Mouse (Mus musculus) layer of hippocampus, adult 2 months (tissue): Measurements from ENCODE around the gene Notch2. TPM values are rescaled to one million over a fixed set of nuclear protein-coding genes. Genes with fewer than 3 reads are reported as not detected.

Source experiments
- DNase-seq, 2 experiments: peaks; one replicate each; pipeline ENCODE4 v3.0.0; 2022; ENCODE audit warnings: low spot score in 2 of 2
- H3K27ac ChIP-seq: fragments of 200-600 bp; 2 replicates; pipeline ENCODE4 v1.8.1; 2022
- H3K4me3 ChIP-seq: fragments of 200-600 bp; 2 replicates; pipeline ENCODE4 v1.8.1; 2022; ENCODE audit warnings: mild to moderate bottlenecking
- CTCF ChIP-seq: fragments of 200-600 bp; conservative IDR thresholded peaks from 2 replicates; pipeline ENCODE4 v1.8.1; 2022; ENCODE audit warnings: antibody characterized with exemption, mild to moderate bottlenecking, moderate library complexity
- total RNA-seq, 2 experiments: library from RNA; stranded (reverse); gene quantifications; 2 replicates each; pipeline ENCODE4 v1.2.3; 2021

Notch2 gene
- total RNA-seq, 2 experiments from 2014 or later = 22.2 to 25.5 TPM

DNA sequence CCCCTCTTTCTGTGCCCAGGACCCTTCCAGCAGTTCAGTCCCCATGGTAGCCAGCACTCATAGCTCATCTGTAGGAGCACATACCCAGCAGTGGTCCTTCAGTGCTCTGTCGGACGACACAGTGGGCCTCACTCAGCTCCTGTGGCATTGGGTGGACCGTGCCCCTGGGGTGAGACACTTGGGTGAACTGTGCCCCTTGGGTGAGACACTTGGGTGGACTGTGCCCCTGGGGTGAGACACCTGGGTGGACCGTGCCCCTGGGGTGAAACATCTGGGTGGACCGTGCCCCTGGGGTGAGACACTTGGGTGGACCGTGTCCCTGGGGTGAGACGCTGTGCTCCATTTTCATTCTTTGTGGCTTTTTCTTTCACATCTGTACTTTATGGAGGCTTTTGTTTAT is 83.7 kb downstream of the Notch2 start:
- Histone ChIP-seq H3K4me3 (no peak overlapping the region), H3K27ac (peak overlapping the region; percentile 25; the same call in 1 of the 2 replicates)
- no peak for DNase-seq
- TF ChIP-seq CTCF = no peak

- TF ChIP-seq CTCF = no peak
- no peak for DNase-seq
- H3K4me3 ChIP-seq = no peak overlapping the region
- no peak overlapping the region for H3K27ac ChIP-seq
These were observed 85.3 kb downstream of the Notch2 start for GRCm38 (mm10) chr3:98098676-98099075.

- no peak for DNase-seq
- TF ChIP-seq CTCF = peak; percentile 56
- Histone ChIP-seq H3K4me3 (no peak overlapping the region), H3K27ac (no peak overlapping the region)
These were observed 86.0 kb downstream of the Notch2 start for GRCm38 (mm10) chr3:98099287-98099686.

DNA sequence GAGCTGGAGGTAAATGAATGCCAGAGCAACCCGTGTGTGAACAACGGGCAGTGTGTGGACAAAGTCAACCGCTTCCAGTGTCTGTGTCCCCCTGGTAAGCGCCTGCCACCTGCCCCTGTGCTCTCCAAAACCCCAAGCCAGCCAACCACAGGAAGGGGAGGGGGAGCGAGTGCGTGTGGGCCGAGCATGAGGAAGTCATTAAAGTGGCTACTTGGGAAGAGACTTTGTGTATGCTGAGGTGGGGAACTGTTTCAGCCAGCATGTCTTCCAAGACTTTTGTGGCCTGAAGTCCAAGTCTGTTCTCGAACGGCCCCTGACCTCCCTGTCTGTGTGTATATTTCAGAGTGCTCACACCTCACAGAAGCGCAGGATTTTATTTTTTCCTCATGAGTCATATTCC is 88.2 kb downstream of the Notch2 start:
- Histone ChIP-seq H3K27ac (peak overlapping the region; percentile 48), H3K4me3 (no peak overlapping the region)
- no peak for TF ChIP-seq CTCF
- no peak for DNase-seq

DNA sequence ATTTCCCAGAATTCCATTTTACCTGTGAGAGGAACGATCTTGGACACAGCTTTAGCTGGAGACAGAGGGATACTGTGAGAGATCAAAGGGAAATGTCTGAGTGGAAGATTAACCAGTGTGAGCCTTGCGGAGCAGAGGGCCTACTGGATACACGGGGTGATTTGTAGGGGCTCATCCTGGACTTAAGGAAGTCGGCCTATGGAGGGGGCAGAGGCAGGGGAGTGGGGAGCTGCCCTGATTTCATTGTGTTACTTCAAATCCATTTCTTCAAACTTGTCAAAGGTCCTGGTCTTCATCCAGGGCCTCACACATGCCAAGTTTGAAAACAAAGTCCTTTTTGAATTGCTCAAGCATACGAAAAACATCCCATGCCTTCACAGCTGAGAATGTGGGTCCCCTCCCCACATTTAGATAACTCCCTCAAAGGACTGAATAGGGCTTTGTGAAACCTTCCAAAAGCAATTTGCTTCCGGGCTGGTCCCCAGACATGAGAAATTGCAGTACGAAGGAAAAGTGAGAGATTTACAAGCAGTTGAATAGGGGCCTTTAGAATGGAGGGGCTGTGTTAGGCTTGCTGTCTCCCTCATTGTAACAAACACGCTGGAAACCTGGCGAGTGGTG is 91.6 kb downstream of the Notch2 start:
- Histone ChIP-seq H3K27ac (peak overlapping the region; percentile 90), H3K4me3 (no peak overlapping the region)
- TF ChIP-seq CTCF = no peak

DNA sequence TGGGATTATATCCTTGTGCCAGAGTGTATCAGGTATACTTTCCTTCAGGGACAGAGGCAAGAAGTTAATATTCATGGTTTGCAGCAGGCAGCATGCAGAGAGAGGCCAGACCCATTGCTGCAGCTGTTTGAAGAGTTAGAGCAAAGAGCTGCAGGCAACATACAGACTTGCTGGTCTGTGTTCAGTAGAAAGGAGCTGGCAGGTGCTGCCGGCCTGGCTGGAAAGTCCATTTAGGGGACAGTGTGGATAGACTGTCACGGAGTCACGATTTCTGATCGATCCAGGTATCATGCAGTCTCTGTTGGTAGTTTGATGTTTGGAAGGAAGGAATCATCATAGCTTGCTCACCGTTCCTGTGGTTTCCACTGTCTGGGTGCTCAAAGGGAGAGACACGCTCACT is 92.2 kb downstream of the Notch2 start:
- H3K4me3 ChIP-seq = no peak overlapping the region
- no peak for DNase-seq
- no peak for TF ChIP-seq CTCF
- peak overlapping the region; percentile 90 for H3K27ac ChIP-seq

More for the DNA sequence above, 91.6 kb downstream of the Notch2 start:
- DNase-seq = peak in 1 of 2 experiments; percentile 44

DNA sequence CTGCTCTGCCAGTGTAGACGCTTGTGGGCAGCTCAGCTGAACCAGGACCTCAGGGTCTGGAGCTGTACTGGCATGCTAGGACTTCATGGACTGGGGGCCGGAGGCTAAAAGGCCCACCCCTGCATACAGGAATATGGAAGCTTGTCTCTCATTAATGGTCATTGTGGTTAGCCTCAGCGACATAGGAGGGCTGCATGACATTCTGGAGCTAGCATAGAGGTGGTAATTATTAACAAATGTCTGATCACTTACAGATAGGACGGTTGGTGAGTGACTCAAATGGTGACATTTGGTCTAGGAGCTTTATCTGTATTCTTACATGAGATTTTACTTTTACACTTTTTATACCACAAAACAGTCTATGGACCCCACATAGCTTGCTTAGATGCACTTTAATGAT is 92.8 kb downstream of the Notch2 start:
- DNase-seq = no peak
- no peak for TF ChIP-seq CTCF

DNA sequence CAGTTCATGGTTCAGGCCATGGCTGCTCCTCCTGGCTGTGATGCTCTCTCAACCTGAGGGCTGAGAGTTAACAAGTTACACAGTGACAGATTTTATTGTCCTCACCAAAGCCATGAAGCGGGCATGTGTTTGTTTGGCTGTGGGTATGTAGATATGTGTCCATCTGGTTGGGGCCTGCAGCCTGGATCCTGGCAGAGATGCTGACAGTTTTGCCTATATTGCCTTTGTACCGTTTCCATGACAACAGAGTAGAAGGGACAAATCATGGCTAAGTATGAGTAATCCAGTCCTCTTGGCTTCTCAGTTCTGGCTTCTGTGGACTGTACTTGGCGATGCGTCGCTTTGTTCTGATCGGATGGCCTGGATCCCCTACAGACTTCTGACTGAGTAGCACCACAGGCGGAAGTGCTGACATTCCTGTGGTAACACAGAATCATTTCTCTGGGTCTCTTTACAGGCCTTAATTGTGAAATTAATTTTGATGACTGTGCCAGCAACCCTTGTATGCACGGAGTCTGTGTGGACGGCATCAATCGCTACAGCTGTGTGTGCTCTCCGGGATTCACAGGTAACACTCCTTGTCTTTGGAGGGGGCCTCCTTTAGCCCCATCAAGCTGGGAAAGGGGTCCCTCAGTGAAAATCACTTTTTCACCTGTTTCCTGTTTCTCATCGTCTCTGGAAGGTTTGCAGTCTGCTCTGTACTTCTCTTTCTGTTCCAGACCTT is 93.4 kb downstream of the Notch2 start:
- peak overlapping the region; percentile 27 for H3K4me3 ChIP-seq
- H3K27ac ChIP-seq = peak overlapping the region; percentile 90
- peak; percentile 37 to 82 for DNase-seq
- no peak for TF ChIP-seq CTCF

More for the DNA sequence above, 92.8 kb downstream of the Notch2 start:
- Histone ChIP-seq H3K4me3 (no peak overlapping the region), H3K27ac (peak overlapping the region; percentile 90)

DNA sequence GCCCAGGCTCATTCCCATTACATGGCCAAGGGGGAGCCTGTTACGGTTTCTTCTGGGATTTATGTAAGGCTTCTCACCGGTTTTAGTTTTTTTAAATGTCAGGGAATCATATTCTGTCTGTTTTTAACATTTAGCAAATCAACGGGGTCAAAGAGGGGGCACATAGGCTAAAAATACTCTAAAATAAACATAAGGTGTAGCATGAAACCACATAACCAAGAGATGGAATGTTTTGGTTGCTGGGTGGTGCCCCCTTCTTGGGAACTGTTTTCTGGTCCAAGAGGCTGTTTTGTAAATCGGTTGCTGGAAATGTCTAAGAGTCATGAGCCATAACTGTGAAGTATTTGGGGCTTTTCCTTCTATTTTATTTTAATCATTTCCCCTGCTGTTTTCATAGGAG is 95.1 kb downstream of the Notch2 start:
- DNase-seq = no peak
- peak overlapping the region; percentile 90 for H3K27ac ChIP-seq
- no peak overlapping the region for H3K4me3 ChIP-seq
- no peak for TF ChIP-seq CTCF

DNA sequence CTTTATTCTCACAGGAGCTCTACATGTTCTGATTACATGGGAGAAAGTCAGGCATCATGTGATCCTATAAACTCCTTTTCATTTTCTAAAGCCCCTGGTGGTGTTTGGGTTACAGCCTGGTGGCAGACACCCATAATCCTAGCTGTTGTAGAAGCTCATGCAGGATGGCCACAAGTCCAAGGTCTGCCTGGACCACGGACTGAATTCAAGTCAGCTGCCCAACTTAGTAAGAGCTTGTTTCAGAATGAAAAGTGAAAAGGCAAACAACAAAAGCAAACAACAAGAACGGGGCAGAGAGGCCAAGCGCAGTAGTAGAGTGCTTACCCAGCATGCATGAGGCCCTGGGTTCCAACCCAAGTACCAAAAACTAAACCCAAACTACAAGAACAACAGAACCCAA is 95.5 kb downstream of the Notch2 start:
- no peak for TF ChIP-seq CTCF
- Histone ChIP-seq H3K27ac (peak overlapping the region; percentile 90; the same call in 1 of the 2 replicates), H3K4me3 (no peak overlapping the region)
- no peak for DNase-seq

- no peak overlapping the region for H3K4me3 ChIP-seq
- H3K27ac ChIP-seq = no peak overlapping the region
- TF ChIP-seq CTCF = no peak
- no peak for DNase-seq
These were observed 97.3 kb downstream of the Notch2 start for GRCm38 (mm10) chr3:98110610-98111009.

GRCm38 (mm10) chr3:98118252-98118651 is 104.9 kb downstream of the Notch2 start:
- Histone ChIP-seq H3K4me3 (no peak overlapping the region), H3K27ac (no peak overlapping the region)
- no peak for DNase-seq
- TF ChIP-seq CTCF = no peak

DNA sequence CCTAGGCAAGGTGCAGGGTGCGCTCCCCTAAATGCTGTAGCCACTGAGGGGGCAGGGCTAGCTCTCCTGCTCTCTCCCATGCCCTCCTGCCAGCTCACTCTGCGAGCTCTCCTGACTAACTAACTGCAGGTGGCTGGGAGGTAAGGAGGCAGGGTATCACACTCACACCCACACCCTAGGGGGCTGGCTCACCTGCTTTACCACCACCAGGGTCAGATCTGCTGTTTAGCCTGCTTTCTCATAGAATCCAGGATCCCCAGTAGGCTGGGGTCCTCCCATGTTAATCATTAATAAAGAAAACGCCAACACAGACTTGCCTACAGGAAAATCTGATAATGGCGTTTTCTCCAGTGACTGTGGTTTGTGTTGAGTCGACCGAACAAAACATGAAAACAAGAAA is 106.0 kb downstream of the Notch2 start:
- Histone ChIP-seq H3K27ac (no peak overlapping the region), H3K4me3 (no peak overlapping the region)
- no peak for TF ChIP-seq CTCF
- DNase-seq = no peak

DNA sequence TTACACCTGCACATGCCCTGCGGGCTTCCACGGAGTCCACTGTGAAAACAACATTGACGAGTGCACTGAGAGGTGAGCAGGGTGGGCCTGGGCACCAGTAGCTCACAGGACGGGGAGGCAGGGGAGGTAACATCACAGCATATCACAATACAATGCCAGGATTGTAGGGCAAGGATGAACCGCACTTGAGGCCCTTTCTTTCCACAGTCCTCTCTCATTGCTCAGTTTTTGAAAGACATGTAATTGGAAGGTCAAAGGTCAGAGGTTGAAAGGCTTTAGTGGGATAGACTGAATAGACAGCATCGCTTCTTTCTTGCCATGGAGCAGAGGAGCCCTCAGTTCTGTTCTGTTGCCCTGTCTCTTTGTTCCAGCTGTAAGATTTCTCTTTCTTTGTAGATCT is 107.6 kb downstream of the Notch2 start:
- no peak for TF ChIP-seq CTCF
- Histone ChIP-seq H3K4me3 (no peak overlapping the region), H3K27ac (no peak overlapping the region)
- no peak for DNase-seq
